16 mouse cellular contexts compared by ENCODE assay signal in the genomic region with DNA sequence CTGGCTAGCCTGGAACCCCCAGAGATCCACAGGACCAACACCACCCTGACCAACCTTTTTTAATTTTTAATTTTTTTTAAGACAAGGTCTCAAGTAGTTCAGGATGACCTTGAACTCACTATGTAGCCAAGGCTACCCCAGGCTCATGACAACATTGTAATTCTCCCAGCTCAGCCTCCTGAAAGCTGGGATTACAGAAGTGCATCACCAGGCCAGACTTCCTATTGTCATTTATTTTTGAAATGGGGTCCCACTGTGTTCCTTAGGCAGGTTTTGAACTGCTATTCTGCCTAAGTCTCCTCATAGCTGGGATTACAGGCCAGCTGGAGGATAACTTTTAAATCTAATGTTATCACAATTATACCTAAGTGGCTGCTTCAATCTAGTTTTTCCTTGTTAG. TPM values are rescaled to one million over a fixed set of nuclear protein-coding genes. Genes with fewer than 3 reads are reported as not detected.
DNase-seq lines count a peak whose midpoint lies in the region; ATAC-seq and TF ChIP-seq lines count a peak whose summit lies in the region.
"Had no signal": no experiment of that assay in that cellular context is flagged by ENCODE, and none has a peak within 500 bp of the region (broad histone marks: within the 10 kb centered on the region; RNA-seq: fewer than 3 reads in every experiment).

No protein-coding gene starts in this region.

- H3K9ac ChIP-seq in liver, embryonic 13.5 days, result peak overlapping the region; percentile 75; the same call in 1 of the 2 replicates
- H3K9ac ChIP-seq: heart, embryonic 15.5 days had no signal

- TF ChIP-seq CTCF in cerebellum, adult 2 months (IDR thresholded peaks at IDR 0.05; ENCODE audit: borderline replicate concordance, insufficient read depth, low read depth, low read length), result no peak
- no peak for TF ChIP-seq CTCF in layer of hippocampus, adult 2 months (conservative IDR thresholded peaks at IDR 0.05)

- no peaks in the 10 kb centered on the region for H3K9me3 ChIP-seq in liver, embryonic 13.5 days (replicated peaks)
- H3K9me3 ChIP-seq: heart, embryonic 15.5 days had no signal

- no peaks in the 10 kb centered on the region for H3K27me3 ChIP-seq in cerebellum, adult 2 months (ENCODE audit: control insufficient read depth, insufficient read depth, low read length)
- no peaks in the 10 kb centered on the region for H3K27me3 ChIP-seq in liver, embryonic 13.5 days

- peaks cover 2% of the 10 kb centered on the region; the same call in 1 of the 2 replicates for H3K4me1 ChIP-seq in cerebellum, adult 2 months (ENCODE audit: control insufficient read depth, insufficient read depth, low read length)
- peaks cover 89% of the 10 kb centered on the region for H3K4me1 ChIP-seq in liver, embryonic 13.5 days (replicated peaks)

- H3K4me2 ChIP-seq in liver, embryonic 13.5 days, result peak overlapping the region; percentile 96; the same call in 1 of the 2 replicates

- ATAC-seq in liver, embryonic 13.5 days (ENCODE audit: low read depth), result no peak

- H3K27ac ChIP-seq in cerebellum, adult 2 months (ENCODE audit: insufficient read depth, low read length), result no peak overlapping the region
- peak overlapping the region; percentile 93 for H3K27ac ChIP-seq in layer of hippocampus, adult 2 months
- H3K27ac ChIP-seq in liver, embryonic 13.5 days, result peak overlapping the region; percentile 89
- H3K27ac ChIP-seq: heart, embryonic 15.5 days; kidney, postnatal 0 days had no signal

- no peak for DNase-seq in cerebellum, adult 2 months
- no peak for DNase-seq in cerebellum, adult 8-10 months
- DNase-seq in layer of hippocampus, adult 2 months (ENCODE audit: low spot score in 2 of 2), result no peak
- DNase-seq in layer of hippocampus, postnatal 36 days, result no peak
- peak; percentile 50 for DNase-seq in ES-CJ7 (ENCODE audit: low read depth, low spot score)
- no peak for DNase-seq in liver, embryonic 13.5 days
- DNase-seq in ovary, postnatal 14 days (ENCODE audit: low spot score), result no peak
- DNase-seq in frontal cortex, postnatal 25 days (ENCODE audit: low spot score in 2 of 2), result no peak
- DNase-seq: adrenal gland, postnatal 25 days; cerebellum, postnatal 36 days; layer of hippocampus, adult 9-11 months had no signal

- peak overlapping the region; percentile 19 for H3K4me3 ChIP-seq in cerebellum, adult 2 months (replicated peaks; ENCODE audit: insufficient read depth, low read depth, low read length)
- H3K4me3 ChIP-seq in layer of hippocampus, adult 2 months, result peak overlapping the region; percentile 62; the same call in 1 of the 2 replicates
- no peak overlapping the region for H3K4me3 ChIP-seq in liver, embryonic 13.5 days (replicated peaks)

- no peaks in the 10 kb centered on the region for H3K36me3 ChIP-seq in liver, embryonic 13.5 days
- H3K36me3 ChIP-seq: heart, embryonic 15.5 days had no signal

- TF ChIP-seq POLR2A in cerebellum, adult 2 months (IDR thresholded peaks at IDR 0.05; ENCODE audit: borderline replicate concordance, insufficient read depth, low read length), result no peak

RNA-seq across cellular contexts. Expression of a gene that starts 39.5 kb away (rescaled TPM):
- polyA plus RNA-seq in cerebellum, adult 2 months (2012; rRNA removed), result 102 and 112 TPM in 2 replicates
- 100 to 1,000 TPM; 104 to 109 TPM for total RNA-seq in layer of hippocampus, adult 2 months (2021)
- 100 to 1,000 TPM; 110 to 121 TPM for total RNA-seq in layer of hippocampus, postnatal 36 days (2021)
- 18.6 and 21.4 TPM in 2 replicates for polyA plus RNA-seq in liver, embryonic 13.5 days (2015; fragmentation: Nextera tagmentation; extraction: Ambion mirVana)

RNA-seq across cellular contexts. Expression of a gene that starts 54.6 kb away (rescaled TPM):
- 0.07 and 0.13 TPM in 2 replicates for polyA plus RNA-seq in cerebellum, adult 2 months (2012; rRNA removed)
- not detected for total RNA-seq in layer of hippocampus, adult 2 months (2021)
- not detected for total RNA-seq in layer of hippocampus, postnatal 36 days (2021)
- not detected in 2 replicates for polyA plus RNA-seq in liver, embryonic 13.5 days (2015; fragmentation: Nextera tagmentation; extraction: Ambion mirVana)
- total RNA-seq: adrenal gland, postnatal 25 days; left cerebral cortex, postnatal 36 days; megakaryocyte-erythroid progenitor cell, adult 5-6 weeks had no signal
- polyA plus RNA-seq: kidney, postnatal 0 days; neural tube, embryonic 11.5 days had no signal

RNA-seq across cellular contexts. Expression of a gene that starts 57.8 kb away (rescaled TPM):
- polyA plus RNA-seq in cerebellum, adult 2 months (2012; rRNA removed), result 17.7 and 18.2 TPM in 2 replicates
- 10 to 100 TPM; 28.8 to 30.7 TPM for total RNA-seq in layer of hippocampus, adult 2 months (2021)
- 10 to 100 TPM; 26.5 to 30.3 TPM for total RNA-seq in layer of hippocampus, postnatal 36 days (2021)
- polyA plus RNA-seq in liver, embryonic 13.5 days (2015; fragmentation: Nextera tagmentation; extraction: Ambion mirVana), result 1.0 and 1.2 TPM in 2 replicates
